Mouse (Mus musculus) skeletal muscle tissue, postnatal 0 days (tissue): Measurements from ENCODE around the gene Klf6. TPM values are rescaled to one million over a fixed set of nuclear protein-coding genes. Genes with fewer than 3 reads are reported as not detected.

ENCODE experiments used
- microRNA-seq, 2 experiments: library from miRNA; unstranded; fragments of <30 nt; microRNA quantifications; one replicate each; pipeline ENCODE4; 2016
- polyA plus RNA-seq: library from polyadenylated mRNA; unstranded; fragments of >200 nt; fragmentation: Nextera tagmentation; extraction: Ambion mirVana; gene quantifications from 2 replicates; pipeline ENCODE4 v1.2.1, GENCODE M21; 2015

Gene Klf6
- polyA plus RNA-seq = 52.0 and 71.2 TPM in 2 replicates

DNA sequence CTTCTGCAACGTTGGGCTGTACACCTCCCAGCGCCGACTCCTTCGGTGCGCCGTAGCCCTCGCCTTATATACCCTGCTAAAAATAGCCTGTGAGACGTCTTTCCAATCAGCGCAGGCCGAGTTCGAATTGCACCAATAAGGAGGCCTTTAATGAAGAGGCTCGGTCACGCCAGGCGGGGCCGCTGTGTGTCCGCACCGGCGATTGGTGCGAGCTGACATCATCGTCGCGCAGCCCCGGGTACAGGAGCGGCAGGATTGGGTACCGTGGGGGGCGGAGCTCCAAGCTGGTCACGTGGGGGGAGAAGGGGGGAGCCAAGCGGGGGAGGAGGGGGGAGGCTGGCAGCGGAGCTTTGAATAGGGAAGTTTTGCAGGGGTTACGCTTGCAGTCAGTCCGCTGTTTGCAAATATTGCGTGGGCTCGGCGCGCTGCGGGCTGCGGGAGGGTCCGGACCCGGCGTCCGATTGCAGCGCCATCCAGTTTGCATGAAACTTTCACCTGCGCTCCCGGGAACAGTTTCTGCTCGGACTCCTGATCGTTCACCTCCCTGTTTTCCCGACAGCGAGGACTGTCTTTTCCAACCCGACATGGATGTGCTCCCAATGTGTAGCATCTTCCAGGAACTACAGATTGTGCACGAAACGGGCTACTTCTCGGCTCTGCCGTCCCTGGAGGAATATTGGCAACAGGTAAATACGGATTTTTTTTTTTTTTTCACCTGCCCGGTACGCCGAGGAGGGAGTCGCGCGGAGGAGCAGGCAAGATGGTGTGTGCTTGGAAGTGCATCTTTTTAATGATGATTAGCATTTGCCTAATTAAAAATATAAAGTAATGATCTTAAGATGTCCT is at the start of gene Klf6:
TSS of gene Klf6 (plus strand) at position 326 of the 846 bp plus-strand sequence.

Small RNA genes lying within 50 kb of the gene (microRNA-seq; reads per million reads assigned to microRNA genes)
- gene Gm26043 = 0 reads per million in 2 experiments
